In genomic region chr6:136304369-136304988, GRCm38 (mm10) we compare ENCODE assay signal across 18 mouse cellular contexts. TPM values are rescaled to one million over a fixed set of nuclear protein-coding genes. Genes with fewer than 3 reads are reported as not detected.
A peak's percentile ranks its signal among the peaks of the same experiment; 100 is the strongest.
DNase-seq lines count a peak whose midpoint lies in the region; ATAC-seq lines count a peak whose summit lies in the region.
"Had no signal": no experiment of that assay in that cellular context is flagged by ENCODE, and none has a peak within 500 bp of the region (broad histone marks: within the 10 kb centered on the region; RNA-seq: fewer than 3 reads in every experiment).

No protein-coding gene starts in this region.

- H3K4me3 ChIP-seq in forebrain, embryonic 15.5 days = no peak overlapping the region
- H3K4me3 ChIP-seq in forebrain, embryonic 11.5 days (ENCODE audit: low read depth, low read length) = no peak overlapping the region
- H3K4me3 ChIP-seq: limb, embryonic 13.5 days; myocyte had no signal

- peak overlapping the region; percentile 63 for H3K27ac ChIP-seq in forebrain, embryonic 15.5 days (replicated peaks)
- H3K27ac ChIP-seq in forebrain, embryonic 11.5 days (ENCODE audit: low read depth, low read length) = no peak overlapping the region
- H3K27ac ChIP-seq: limb, embryonic 13.5 days had no signal

- peak; percentile 72 for ATAC-seq in forebrain, embryonic 15.5 days (replicated peaks)
- no peak for ATAC-seq in forebrain, embryonic 11.5 days (replicated peaks; ENCODE audit: low FRiP score)
- ATAC-seq: intestine, embryonic 16.5 days had no signal

- no peak for DNase-seq in forebrain, embryonic 11.5 days (ENCODE audit: low spot score)
- DNase-seq in brain, adult 2 months (ENCODE audit: low read depth, low spot score) = peak; percentile 92
- DNase-seq in layer of hippocampus, adult 11-12 months (ENCODE audit: low spot score) = peak; percentile 49
- peak; percentile 57 to 92 for DNase-seq in left cerebral cortex, postnatal 25 days (ENCODE audit: low spot score in 2 of 2)
- no peak for DNase-seq in yolk sac, embryonic 10.5 days (ENCODE audit: low spot score)
- no peak for DNase-seq in spleen, adult 12 weeks (ENCODE audit: low spot score)
- no peak for DNase-seq in cerebellum, adult 11 months
- DNase-seq: adrenal gland, adult 8-10 months; cerebellum, adult 11-12 months; kidney, postnatal 36 days; lung, adult 18-20 months; thymus, adult 18-20 months had no signal

- no peak overlapping the region for H3K4me2 ChIP-seq in forebrain, embryonic 15.5 days (replicated peaks)
- H3K4me2 ChIP-seq in forebrain, embryonic 11.5 days (ENCODE audit: low read depth, low read length, severe bottlenecking) = no peak overlapping the region
- H3K4me2 ChIP-seq: limb, embryonic 13.5 days had no signal

- intact Hi-C loops in left cerebral cortex, postnatal 25 days (cut with DNase I) = loop anchor here (2.0 to 5.0 kb wide), 3 partner anchors 40 to 112 kb away; no protein-coding TSS in a partner anchor

- no peaks in the 10 kb centered on the region for H3K9me3 ChIP-seq in forebrain, embryonic 15.5 days
- H3K9me3 ChIP-seq in forebrain, embryonic 11.5 days (ENCODE audit: control insufficient read depth, low read length) = no peaks in the 10 kb centered on the region
- H3K9me3 ChIP-seq: limb, embryonic 13.5 days had no signal

- 71% methylated on average over 11 of the region's 11 CpGs for WGBS in forebrain, embryonic 15.5 days
- WGBS in forebrain, embryonic 11.5 days = 83% methylated on average over 11 of the region's 11 CpGs

- no peak overlapping the region for H3K9ac ChIP-seq in forebrain, embryonic 15.5 days (replicated peaks)
- H3K9ac ChIP-seq in forebrain, embryonic 11.5 days (ENCODE audit: low read length) = no peak overlapping the region
- H3K9ac ChIP-seq: limb, embryonic 13.5 days had no signal

- no peaks in the 10 kb centered on the region for H3K36me3 ChIP-seq in forebrain, embryonic 15.5 days
- no peaks in the 10 kb centered on the region for H3K36me3 ChIP-seq in forebrain, embryonic 11.5 days (ENCODE audit: control insufficient read depth, insufficient read depth, low read length)
- H3K36me3 ChIP-seq: limb, embryonic 13.5 days had no signal

- H3K4me1 ChIP-seq in forebrain, embryonic 15.5 days = peaks cover 18% of the 10 kb centered on the region
- H3K4me1 ChIP-seq in forebrain, embryonic 11.5 days (replicated peaks; ENCODE audit: control insufficient read depth, insufficient read depth, low read length) = no peaks in the 10 kb centered on the region
- H3K4me1 ChIP-seq: limb, embryonic 13.5 days had no signal

- H3K27me3 ChIP-seq in forebrain, embryonic 15.5 days = no peaks in the 10 kb centered on the region
- H3K27me3 ChIP-seq in forebrain, embryonic 11.5 days (ENCODE audit: control insufficient read depth, insufficient read depth, low read length) = no peaks in the 10 kb centered on the region
- H3K27me3 ChIP-seq: limb, embryonic 13.5 days had no signal

RNA-seq across cellular contexts. Expression of gene Gm8994, which starts 22.9 kb away (rescaled TPM):
- polyA plus RNA-seq in forebrain, embryonic 15.5 days (2015; fragmentation: Nextera tagmentation; extraction: Ambion mirVana) = not detected in 2 replicates
- polyA plus RNA-seq in forebrain, embryonic 11.5 days (2014; fragmentation: Nextera tagmentation; extraction: Ambion mirVana) = not detected in 2 replicates
- not detected for total RNA-seq in left cerebral cortex, postnatal 25 days (2021)
- total RNA-seq: adrenal gland, adult 8-10 months; granulocyte monocyte progenitor cell, adult 5-6 weeks had no signal
- polyA plus RNA-seq: heart, postnatal 0 days; intestine, embryonic 16.5 days; myocyte had no signal

Comparison
In these comparisons a context has a peak if more than half of its experiments do, and no peak if none do; other contexts are left out.
1. DNase-seq: peak in brain, adult 2 months (single experiment), layer of hippocampus, adult 11-12 months (single experiment) and left cerebral cortex, postnatal 25 days (2 of 2); none in forebrain, embryonic 11.5 days (single experiment), yolk sac, embryonic 10.5 days (single experiment), spleen, adult 12 weeks (single experiment) and cerebellum, adult 11 months (single experiment).